Mouse (Mus musculus) ES-Bruce4 (cell line): ENCODE measurements around the gene Rnf207. TPM values are rescaled to one million over a fixed set of nuclear protein-coding genes. Genes with fewer than 3 reads are reported as not detected.

Experiments used
- H3K27ac ChIP-seq: 2 replicates; pipeline ENCODE4 v1.5.1; 2012; ENCODE audit warnings: low read length, inconsistent platforms; ENCODE audit not compliant: insufficient read depth
- H3K27me3 ChIP-seq: 2 replicates; pipeline ENCODE4 v1.6.1; 2012; ENCODE audit warnings: mild to moderate bottlenecking, low read length, inconsistent platforms; ENCODE audit not compliant: control insufficient read depth, poor library complexity, insufficient read depth, severe bottlenecking
- H3K36me3 ChIP-seq: 2 replicates; pipeline ENCODE4 v1.6.1; 2012; ENCODE audit warnings: inconsistent platforms, mild to moderate bottlenecking, low read length, moderate library complexity; ENCODE audit not compliant: control insufficient read depth, poor library complexity, insufficient read depth, severe bottlenecking
- H3K4me1 ChIP-seq: one replicate; pipeline ENCODE4 v1.8.1; 2011; ENCODE audit warnings: low read length; ENCODE audit not compliant: control insufficient read depth, insufficient read depth
- H3K4me3 ChIP-seq: 2 replicates; pipeline ENCODE4 v1.5.1; 2011; ENCODE audit warnings: low read depth, mild to moderate bottlenecking, low read length
- H3K9ac ChIP-seq: 2 replicates; pipeline ENCODE4 v1.6.1; 2012; ENCODE audit warnings: low read depth, mild to moderate bottlenecking, inconsistent platforms; ENCODE audit not compliant: poor library complexity, severe bottlenecking
- H3K9me3 ChIP-seq: replicated peaks from 2 replicates; pipeline ENCODE4 v1.6.1; 2012; ENCODE audit warnings: mild to moderate bottlenecking, low read length, inconsistent platforms; ENCODE audit not compliant: control insufficient read depth, poor library complexity, insufficient read depth, severe bottlenecking
- CTCF ChIP-seq: IDR thresholded peaks from one replicate; pipeline ENCODE4 v1.8.1; 2011; ENCODE audit warnings: low read depth, low read length
- EP300 ChIP-seq: IDR thresholded peaks from 2 replicates; pipeline ENCODE4 v1.6.1; 2011; ENCODE audit warnings: low read depth, low read length; ENCODE audit not compliant: insufficient read depth
- POLR2A ChIP-seq: IDR thresholded peaks from one replicate; pipeline ENCODE4 v1.8.1; 2011; ENCODE audit warnings: low read length; ENCODE audit not compliant: insufficient read depth
- polyA plus RNA-seq: library from polyadenylated mRNA; stranded (reverse); fragments of >200 nt; gene quantifications from 2 replicates; pipeline ENCODE4 v1.2.4, GENCODE M21; 2011; ENCODE audit warnings: low read depth; ENCODE audit not compliant: missing spikeins, insufficient read depth, insufficient read length

Gene Rnf207
- polyA plus RNA-seq, 1 experiment = 4.2 TPM

GRCm38 (mm10) chr4:152272449-152273049 lies 46.2 kb downstream of the Rnf207 start:
- no peak overlapping the region for H3K27ac ChIP-seq
- TF ChIP-seq POLR2A (no peak), CTCF (no peak), EP300 (no peak)
- no peak overlapping the region for H3K9ac ChIP-seq
- no peaks in the 10 kb centered on the region for H3K27me3 ChIP-seq
- H3K9me3 ChIP-seq = no peaks in the 10 kb centered on the region
- H3K36me3 ChIP-seq = no peaks in the 10 kb centered on the region
- peaks cover 4% of the 10 kb centered on the region for H3K4me1 ChIP-seq
- no peak overlapping the region for H3K4me3 ChIP-seq

DNA sequence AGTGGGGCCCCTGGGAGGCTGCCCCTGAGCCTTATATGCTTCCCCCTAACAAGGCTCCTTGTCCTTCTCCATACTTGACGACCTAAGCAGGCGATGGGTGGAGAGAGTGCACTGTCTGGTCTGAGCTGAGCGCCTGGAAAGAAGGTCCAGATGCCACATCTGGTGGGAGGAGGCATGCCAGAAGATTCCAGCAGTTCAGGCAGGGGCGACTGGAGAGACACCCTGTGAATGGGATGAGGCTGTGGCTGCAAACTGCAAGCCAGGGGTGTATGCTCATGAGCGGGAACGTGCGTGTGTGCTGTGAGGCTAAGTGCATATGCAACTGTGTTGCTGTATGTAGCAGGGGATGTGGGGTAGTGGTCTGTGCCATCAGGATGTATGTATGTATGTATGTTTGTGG lies 46.8 kb downstream of the Rnf207 start:
- H3K4me3 ChIP-seq = no peak overlapping the region
- TF ChIP-seq CTCF (no peak), EP300 (no peak), POLR2A (no peak)
- H3K27ac ChIP-seq = no peak overlapping the region
- H3K9me3 ChIP-seq = no peaks in the 10 kb centered on the region
- H3K9ac ChIP-seq = no peak overlapping the region
- peaks cover 4% of the 10 kb centered on the region for H3K4me1 ChIP-seq
- H3K27me3 ChIP-seq = no peaks in the 10 kb centered on the region
- no peaks in the 10 kb centered on the region for H3K36me3 ChIP-seq

- Histone ChIP-seq H3K27me3 (no peaks in the 10 kb centered on the region), H3K27ac (no peak overlapping the region), H3K4me1 (no peaks in the 10 kb centered on the region)
Measured at GRCm38 (mm10) chr4:152271334-152271733, 47.5 kb downstream of the Rnf207 start.

GRCm38 (mm10) chr4:152270599-152270998 lies 48.2 kb downstream of the Rnf207 start:
- no peaks in the 10 kb centered on the region for H3K27me3 ChIP-seq
- H3K27ac ChIP-seq = no peak overlapping the region
- no peaks in the 10 kb centered on the region for H3K9me3 ChIP-seq
- H3K36me3 ChIP-seq = no peaks in the 10 kb centered on the region
- H3K4me1 ChIP-seq = no peaks in the 10 kb centered on the region
- H3K4me3 ChIP-seq = no peak overlapping the region
- no peak for TF ChIP-seq EP300
- no peak for TF ChIP-seq POLR2A
- TF ChIP-seq CTCF = no peak
- no peak overlapping the region for H3K9ac ChIP-seq

More at GRCm38 (mm10) chr4:152271334-152271733, 47.5 kb downstream of the Rnf207 start:
- Histone ChIP-seq H3K4me3 (no peak overlapping the region), H3K9ac (no peak overlapping the region), H3K9me3 (no peaks in the 10 kb centered on the region), H3K36me3 (no peaks in the 10 kb centered on the region)
- TF ChIP-seq CTCF (no peak), EP300 (no peak), POLR2A (no peak)

DNA sequence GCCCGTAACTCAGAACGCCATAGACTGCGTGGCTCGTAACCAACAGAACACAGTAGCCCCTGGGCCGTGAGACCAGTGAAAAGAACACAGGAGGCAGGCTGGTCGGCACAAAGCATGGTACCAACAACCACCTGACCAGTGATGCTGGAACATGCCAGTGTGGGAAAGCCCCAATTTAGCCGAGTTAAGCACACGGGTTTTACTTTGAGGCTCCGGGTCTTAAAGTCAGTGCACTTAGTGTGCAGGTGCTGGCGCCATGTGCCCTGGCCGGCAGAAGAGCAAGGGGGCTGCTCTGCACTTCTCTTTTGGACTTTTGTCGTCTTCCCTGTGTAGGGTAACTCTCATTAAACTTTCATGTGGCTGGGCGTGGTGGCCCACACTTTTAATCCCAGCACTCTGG lies 48.8 kb downstream of the Rnf207 start:
- Histone ChIP-seq H3K36me3 (no peaks in the 10 kb centered on the region), H3K4me1 (peaks cover under 1% of the 10 kb centered on the region), H3K27ac (no peak overlapping the region), H3K9me3 (no peaks in the 10 kb centered on the region), H3K9ac (no peak overlapping the region), H3K4me3 (no peak overlapping the region), H3K27me3 (no peaks in the 10 kb centered on the region)
- TF ChIP-seq POLR2A (no peak), CTCF (no peak), EP300 (no peak)

- TF ChIP-seq POLR2A = no peak
- TF ChIP-seq CTCF = no peak
- TF ChIP-seq EP300 = no peak
- Histone ChIP-seq H3K9me3 (no peaks in the 10 kb centered on the region), H3K4me1 (peaks cover 5% of the 10 kb centered on the region), H3K27ac (no peak overlapping the region), H3K27me3 (no peaks in the 10 kb centered on the region), H3K36me3 (no peaks in the 10 kb centered on the region), H3K4me3 (no peak overlapping the region), H3K9ac (no peak overlapping the region)
Measured at GRCm38 (mm10) chr4:152267748-152268369, 50.9 kb downstream of the Rnf207 start.
